Mouse (Mus musculus): ENCODE data around the gene Sbf1.

Gene Sbf1

DNA sequence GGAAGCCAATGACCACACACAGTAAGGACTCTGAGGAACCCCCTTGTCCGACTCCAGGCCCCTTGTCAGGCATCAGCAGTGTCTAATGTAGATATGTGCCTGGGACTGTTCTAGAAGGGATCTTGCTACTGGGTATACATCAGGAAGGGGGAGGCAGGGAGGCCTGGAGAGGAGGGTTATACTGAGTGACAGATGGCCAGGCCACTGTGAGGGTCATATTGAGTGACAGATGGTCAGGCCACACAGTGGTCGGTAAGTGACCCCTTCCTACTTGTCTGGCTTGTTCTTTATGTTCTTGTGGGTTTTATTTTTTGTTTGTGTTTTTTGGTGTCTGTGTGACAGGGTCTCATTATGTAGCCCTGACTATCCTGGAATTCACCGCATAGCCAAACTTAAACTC is 39.6 kb downstream of the Sbf1 start:
- no peak for DNase-seq

DNA sequence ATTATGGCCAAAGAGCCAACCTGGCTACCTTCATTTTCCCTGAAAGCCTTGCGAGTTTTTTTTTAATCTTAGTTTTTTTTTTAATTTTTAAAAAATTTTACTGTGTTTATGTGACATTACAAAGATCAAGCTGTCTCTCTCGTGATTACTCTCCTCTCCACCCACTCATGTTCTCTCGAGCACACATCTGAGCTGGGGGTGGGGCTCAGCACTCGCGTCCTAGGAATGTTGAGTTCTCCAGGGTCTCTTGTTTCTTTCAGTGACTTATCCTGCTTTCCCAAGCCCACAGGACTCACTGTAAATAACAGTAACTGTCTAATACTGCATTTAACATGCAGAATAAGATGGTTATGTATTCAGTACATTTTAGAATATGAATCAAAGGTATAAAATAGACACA is 50.6 kb downstream of the Sbf1 start:
- DNase-seq = no peak

DNA sequence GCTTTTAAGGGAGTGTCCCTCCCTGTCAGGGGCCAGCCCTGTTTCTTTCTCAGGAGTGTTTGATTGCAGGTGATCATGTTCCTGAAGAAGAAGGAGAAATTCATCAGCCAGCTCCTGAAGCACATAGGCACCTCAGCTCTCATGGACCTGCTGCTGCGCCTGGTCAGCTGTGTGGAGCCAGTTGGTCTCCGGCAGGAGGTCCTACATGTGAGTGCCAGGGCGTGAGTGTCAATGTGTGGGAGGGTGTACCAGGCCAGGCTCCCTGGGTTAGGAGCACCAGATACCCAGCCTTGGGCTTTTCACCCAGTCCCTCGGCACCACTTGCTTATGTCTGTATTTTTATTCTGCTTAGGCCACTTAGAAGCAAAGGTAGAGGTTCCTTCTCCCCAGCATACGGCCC is 56.1 kb downstream of the Sbf1 start:
- DNase-seq = peak; percentile 67

DNA sequence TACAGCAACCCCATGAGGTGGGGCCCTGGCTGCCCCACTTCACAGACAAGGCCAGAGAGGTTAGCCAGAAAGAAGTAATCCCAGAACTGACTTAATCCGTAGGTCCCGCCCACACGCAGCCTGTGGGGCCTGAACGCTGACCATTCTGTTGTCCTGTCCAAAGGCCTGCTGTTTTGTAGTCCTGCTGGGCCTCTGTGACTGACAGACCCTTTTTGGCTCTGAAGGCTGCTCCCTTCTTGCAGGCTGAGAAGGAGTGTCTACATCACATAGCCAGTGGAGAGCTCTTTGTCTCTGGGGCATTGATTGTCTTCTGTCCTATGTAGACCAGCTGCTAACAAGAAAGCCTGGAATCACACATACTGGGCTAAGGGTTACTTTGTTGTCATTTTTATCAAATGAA is 59.8 kb downstream of the Sbf1 start:
- DNase-seq = no peak

DNA sequence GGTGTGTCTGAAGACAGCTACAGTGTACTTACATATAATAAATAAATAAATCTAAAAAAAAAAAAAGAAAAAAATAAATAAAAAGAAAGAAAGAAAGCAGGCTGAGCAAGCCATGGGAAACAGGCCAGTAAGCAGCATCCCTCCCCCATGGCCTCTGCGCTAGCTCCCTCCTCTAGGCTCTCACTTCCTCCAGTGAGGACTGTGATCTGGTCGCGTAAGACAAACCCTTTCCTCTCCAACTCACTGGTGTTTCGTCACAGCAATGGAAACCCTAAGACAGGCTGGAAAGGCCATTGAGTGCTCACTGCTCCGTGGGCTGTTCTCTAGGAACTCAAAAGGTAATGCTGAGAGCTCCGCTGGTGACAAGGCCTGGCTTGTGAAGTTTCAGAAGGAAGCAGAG is 66.0 kb downstream of the Sbf1 start:
- no peak for DNase-seq

DNA sequence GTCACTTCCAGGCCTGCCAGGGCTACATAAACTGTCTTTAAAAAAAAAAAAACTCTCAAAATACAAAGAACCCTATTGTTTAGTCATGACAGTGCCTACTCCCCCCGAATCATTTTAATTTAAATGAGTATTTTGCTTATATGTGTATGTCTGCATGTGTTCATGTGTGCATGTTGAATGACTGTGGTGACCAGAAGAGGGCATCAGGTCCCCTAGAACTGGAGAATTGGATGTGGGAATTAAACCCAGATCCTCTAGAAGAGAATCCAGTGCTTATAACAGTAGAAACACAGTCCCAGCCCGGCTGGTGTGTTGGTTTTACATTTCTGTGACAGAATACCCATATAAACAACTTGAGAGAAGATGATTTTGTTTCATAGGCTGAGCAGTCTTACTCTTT is 74.1 kb downstream of the Sbf1 start:
- no peak for DNase-seq

DNA sequence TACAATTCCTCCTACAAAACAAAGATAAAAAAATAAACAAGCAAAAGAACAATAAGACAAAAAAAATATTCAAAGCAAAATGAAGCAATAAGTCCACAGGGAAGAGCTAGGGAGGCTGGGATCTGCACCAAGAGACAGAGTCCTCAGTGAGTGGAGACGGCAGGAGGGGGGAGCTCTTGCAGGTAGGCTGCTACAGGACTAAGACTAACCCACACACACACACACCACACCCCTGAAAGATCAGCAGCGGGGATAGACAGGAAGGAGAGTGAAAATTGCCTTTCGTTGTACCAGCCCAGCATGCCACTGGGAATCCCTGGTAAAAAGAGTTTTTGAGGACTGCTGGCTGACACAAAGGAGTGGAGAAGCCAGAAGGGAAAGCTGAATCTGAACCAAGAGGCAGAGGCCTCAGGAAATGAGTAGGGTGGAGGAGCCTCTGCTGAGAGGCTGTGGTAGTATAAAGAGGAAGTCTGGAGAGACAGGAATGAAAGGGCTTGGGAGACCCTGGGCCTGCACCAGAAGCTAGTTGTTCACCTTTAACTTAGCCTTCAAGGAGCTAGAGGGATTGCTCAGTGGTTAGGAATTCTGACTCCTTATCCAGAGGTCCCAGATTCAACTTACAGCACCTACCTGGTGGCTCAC is 75.2 kb downstream of the Sbf1 start:
- DNase-seq = no peak

Data from cerebellum, adult 8-10 months (tissue).